Mouse (Mus musculus) erythroblast, adult 5-6 weeks (primary cell): Measurements from ENCODE around the gene Psme2. TPM values are rescaled to one million over a fixed set of nuclear protein-coding genes. Genes with fewer than 3 reads are reported as not detected.

Experiments used
- ATAC-seq: replicated peaks from 2 replicates; pipeline ENCODE4 v1.8.0; 2016; ENCODE audit warnings: moderate number of reproducible peaks, mild to moderate bottlenecking, moderate TSS enrichment, inconsistent platforms; ENCODE audit not compliant: poor library complexity, low FRiP score, severe bottlenecking
- total RNA-seq, 2 experiments: library from RNA; stranded (forward) in 1 of 2; stranded (reverse) in 1 of 2; fragments of 150-400 nt in 1 of 2; fragments of 200-764, 138-1000 nt in 1 of 2; gene quantifications; 2 replicates each; pipeline versions ENCODE4 v1.2.3 to v1.2.4; 2015 to 2017; ENCODE audit warnings: low replicate concordance in 2 of 2

Gene Psme2
- total RNA-seq, 2 experiments from 2014 or later = 86.1 to 102 TPM

DNA sequence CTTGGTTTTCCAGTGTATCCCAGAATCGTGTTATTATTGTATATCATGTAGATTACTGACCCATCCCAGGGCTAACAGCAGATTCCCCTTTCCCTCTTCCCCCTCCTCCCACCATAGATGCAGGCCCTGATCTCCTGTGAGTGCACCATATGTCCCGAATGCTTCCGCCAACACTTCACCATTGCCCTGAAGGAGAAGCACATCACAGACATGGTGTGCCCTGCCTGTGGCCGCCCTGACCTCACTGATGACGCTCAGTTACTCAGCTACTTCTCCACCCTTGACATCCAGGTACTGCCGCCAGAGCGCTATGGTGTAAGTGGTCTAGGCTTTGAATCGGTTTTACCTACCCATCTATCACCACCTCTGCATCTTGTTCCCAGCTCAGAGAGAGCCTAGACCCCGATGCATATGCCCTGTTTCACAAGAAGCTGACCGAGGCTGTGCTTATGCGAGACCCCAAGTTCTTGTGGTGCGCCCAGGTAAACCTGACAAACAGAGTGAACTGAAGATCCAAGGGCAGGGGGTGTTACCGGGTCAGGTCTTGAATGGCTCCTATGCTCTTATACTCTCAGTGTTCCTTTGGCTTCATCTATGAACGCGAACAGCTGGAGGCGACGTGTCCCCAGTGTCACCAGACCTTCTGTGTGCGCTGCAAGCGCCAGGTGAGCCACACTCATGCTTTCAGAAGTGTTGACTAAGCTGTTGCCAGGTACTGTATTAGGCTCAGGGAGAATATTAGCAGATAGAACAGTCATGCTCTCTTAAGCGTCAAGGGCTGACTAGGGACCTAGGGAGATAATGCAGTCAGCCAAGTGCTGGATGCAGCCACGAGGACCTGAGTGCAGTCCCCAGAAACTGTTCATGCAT, 7.8 kb upstream of the Psme2 start:
- ATAC-seq = no peak

DNA sequence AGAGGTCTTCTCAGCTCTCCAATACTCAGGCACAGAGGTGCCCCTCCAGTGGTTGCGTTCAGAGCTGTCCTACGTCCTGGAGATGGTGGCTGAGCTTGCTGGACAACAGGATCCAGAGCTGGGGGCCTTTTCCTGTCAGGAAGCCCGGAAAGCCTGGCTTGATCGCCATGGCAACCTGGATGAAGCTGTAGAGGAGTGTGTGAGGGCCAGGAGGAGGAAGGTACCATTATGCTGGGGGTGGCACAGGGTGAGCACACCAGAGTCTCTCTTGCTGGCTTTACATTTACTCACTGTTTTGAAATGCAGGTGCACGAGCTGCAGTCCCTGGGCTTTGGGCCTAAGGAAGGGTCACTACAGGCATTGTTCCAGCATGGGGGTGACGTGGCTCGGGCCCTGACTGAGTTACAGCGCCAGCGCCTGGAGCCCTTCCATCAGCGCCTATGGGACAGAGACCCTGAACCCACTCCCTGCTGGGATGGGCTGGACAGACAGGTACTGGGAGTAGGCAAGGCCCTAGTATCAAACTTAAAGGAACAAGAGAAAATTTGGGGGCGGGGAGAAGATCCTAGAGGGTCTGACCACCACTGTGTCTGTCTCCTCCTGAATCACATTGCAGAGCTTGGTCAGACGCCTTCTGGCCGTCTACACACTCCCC, 5.2 kb upstream of the Psme2 start:
- ATAC-seq = no peak

DNA sequence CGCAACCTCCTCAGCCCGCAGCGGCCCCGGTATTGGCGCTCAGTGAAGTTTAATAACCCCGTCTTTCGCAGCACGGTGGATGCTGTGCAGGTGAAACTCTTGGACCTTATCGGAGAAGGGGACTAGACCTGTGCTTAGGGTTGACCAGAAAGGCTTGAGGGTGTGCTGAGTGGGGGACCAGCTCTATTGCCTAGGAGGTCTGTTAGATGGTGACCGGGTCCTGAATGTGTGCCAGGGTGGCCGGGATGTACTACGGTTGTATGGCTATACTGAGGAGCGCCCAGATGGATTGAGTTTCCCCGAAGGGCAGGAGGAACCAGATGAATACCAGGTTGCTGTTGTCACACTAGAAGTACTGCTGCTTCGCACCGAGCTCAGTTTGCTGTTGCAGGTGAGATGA, 1.3 kb upstream of the Psme2 start:
- ATAC-seq = peak; percentile 10

DNA sequence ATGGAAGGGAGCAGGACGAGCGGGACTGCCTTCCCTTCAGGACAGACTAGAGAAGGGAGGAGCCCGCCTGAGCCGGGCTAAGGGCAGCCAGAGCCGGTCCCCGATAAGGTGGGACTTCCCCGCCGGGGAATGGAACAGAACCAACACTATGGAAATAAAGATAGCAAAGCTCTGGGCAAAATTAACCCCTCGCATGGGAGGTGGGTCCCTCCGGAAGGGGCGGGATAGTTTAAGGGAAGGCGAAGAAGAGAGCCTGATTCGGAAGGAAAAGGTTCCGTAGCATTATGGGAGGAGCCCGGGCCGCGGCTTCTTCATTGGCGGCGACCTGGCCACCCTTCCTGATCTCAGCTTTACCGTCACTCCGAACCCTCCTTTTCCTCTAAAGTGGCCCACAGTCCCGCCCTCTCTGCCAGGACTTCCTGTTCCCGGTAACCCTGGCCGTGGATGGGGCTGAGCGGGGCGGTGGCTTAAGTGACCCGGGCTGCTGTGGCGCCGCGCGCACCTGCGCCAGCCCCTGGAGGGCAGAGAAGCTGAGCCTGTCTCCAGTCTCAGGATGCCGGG, 498 bp upstream of the Psme2 start, which contains the start of gene Rnf31:
Gene Rnf31 (plus strand): TSS at position 378 of the 561 bp plus-strand sequence.
- ATAC-seq = peak; percentile 87

DNA sequence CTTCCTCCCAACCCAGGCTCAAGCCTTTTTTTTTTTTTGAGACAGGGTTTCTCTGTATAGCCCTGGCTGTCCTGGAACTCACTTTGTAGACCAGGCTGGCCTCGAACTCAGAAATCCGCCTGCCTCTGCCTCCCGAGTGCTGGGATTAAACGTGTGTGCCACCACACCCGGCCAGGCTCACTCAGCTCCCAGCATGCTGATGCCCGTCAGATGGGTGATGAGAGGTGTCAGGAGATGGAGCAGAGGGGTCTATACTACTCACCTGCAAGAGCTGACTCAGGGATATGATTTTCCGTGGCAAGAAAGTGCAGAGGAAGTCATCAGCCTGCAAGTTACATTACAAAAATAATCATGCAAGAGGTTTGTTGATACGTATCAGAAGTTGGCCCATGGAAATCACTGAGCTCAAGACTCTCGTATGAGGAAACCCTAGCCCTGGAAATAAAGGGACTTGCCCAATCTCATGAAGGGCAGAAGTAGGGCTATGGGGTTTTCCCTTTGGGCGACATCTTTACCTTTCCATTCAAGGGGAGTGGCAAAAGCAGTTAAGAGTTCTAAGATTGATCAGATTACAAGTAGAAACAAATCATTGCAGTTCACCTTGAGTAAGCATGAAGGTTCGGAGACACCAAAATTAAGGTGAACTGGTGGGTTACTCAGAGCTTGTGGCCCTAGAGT, 1.0 kb downstream of the Psme2 start:
- ATAC-seq = no peak

DNA sequence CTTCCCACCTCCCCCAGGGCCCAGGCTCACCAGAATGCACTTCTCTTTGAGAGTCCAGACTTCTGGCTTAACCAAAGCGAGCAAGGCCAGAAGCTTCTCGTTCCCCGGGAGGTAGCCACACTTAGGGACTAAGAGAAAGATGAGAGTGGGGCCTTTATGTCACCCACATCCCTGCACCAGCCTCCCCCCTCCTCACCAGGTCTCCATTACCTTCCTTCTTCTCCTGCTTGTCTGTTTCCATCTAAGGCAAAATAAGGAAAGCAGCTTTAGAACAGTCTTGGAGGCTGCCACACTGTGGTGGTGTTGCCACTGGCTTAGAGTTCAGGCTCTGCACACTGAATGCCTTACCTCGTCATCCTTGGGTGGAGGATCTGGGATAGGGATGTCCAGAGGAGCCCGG, 1.6 kb downstream of the Psme2 start:
- no peak for ATAC-seq

DNA sequence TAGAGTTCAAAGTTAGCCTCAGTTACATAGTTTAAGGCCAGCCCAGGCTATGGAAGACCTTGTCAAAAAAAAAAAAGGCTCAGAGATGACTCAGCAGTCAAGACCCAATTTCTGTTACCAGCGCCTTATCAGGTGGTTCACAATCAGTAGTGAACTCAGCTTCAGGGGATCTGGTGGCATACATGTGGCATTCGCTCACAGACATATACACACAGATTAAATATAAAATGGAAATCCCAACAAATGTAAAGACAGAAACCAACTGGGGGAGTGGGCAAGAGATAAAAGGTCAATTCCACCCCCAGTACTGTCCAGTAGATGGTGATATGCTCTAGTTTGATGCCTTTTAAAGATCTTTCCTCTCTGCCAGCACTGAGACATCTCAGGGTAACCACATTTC, 4.8 kb downstream of the Psme2 start:
- peak; percentile 43 for ATAC-seq

DNA sequence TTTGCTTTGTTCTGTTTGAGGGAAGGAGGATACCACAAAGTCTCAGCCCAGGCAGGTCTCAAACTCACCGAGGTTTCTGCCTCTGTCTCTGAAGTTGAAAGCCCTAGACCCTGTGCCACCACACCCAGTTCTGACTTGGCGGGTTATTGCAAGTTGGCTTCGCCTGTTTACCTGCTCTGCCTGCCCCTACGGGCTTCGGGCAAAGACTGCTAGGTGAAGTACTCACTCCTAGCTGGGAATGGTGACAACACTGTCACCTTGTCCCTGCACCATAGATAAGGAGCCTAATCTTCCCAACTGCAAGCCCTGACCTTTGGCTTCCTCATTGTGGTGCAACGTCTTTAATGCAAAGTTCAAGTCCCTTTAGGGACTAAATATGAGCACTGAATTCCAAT, 5.3 kb downstream of the Psme2 start:
- ATAC-seq = peak; percentile 29

DNA sequence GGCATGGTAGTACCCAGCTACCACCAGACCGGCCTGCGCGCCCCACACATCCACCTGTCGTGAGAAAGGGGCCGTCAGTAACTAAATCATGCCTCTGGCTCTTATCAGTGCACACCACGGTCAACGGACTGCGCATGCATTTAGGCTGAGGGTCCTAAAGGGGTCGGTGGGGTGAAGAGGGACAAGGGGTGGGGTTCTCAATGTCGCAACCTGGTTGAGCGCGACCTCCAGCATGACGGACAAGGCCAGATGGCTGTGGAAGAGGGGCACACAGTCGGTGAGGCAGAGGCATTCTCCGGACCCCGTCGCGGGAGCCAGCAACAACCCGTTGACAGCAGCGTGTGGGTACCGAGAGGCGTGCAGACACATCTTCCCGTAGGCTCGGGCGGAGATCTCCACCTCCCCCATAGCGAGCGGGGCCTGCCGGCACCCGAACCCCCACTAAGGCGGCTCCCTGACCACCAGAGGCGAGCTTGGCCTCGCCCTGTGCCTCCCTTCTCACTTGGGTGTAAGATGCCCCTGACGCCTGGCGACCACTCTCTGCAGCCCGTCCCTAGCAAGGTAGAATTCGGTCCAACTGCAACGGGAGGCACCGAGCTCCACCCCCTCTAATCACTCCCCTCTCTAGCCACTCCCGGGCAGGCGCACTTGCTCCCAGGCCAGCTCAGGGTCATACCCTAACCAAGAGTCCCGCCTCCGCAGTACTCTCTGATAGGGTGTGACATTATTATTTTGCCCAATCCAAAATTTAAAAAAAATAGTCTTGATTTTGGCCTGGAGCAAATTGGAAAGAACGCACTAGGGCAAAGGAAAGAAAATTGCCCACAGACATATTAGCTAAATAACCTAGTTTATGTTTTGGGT, 6.0 kb downstream of the Psme2 start, which contains the start of gene Emc9:
Gene Emc9 (minus strand): TSS at position 601 of the 864 bp plus-strand sequence.
- peak; percentile 90 for ATAC-seq

DNA sequence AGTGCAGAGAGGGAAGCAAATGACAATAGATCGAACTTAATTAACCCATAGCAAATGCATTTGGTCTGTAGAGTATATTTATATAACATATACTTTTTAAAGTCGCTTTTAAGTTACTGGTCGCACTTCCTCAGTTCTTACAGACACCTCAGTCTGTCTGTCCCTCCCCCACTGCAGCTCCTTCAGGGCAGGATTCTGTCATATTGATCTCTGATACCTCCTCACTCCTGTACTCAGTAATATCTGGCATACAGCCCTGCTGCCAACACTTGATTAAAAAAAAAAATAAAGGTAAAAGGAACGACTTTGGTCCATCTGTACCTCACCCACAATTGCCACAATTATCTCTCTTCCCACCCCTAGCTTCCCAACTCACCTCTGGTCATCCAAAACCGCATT, 6.6 kb downstream of the Psme2 start:
- no peak for ATAC-seq

DNA sequence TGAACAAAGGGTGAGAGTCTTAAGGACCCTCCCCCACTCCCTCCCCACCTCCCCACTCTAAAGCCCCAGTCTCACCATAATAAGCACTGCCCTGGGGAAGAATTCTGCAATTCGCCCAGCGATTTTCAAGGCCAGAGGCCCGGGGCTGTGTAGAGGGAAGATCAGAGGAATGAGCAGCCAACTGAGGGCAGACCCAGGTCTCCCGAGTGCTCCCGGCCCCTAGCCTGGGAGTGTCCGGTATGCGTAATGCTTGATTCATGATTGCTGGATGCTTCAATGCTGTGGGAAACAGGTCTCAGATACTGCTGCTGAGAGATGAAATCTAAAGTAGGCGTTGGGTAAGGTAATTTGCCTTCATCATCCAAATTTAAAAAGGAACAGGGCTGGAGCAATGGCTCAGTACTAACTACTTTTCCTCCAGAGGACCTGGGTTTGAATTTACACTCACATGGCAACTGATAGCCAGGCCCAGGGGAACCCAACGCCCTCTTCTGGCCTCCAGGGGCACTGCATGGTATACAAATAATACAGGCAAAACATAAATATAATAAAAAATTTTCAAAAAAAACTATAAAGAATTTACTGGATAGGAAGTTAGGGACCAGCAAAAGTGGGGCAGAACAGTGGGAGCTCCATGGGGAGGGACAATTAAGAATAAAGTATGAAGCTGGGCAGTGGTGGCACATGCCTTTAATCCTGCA, 8.8 kb downstream of the Psme2 start:
- ATAC-seq = no peak

DNA sequence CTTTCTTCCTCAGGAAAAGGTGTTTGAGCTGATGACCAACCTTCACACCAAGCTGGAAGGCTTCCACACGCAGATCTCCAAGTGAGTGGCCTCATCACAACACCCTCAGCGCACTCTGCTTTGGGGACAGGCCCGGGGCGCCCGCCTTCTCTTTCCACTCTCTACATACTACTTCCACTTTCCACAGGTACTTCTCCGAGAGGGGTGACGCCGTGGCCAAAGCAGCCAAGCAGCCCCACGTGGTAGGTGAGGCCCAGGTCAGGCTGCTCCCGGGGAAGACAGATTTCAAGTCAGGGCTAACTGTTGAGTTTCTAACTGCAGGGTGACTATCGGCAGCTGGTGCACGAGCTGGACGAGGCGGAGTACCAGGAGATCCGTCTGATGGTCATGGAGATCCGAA, 10.2 kb downstream of the Psme2 start:
- no peak for ATAC-seq

DNA sequence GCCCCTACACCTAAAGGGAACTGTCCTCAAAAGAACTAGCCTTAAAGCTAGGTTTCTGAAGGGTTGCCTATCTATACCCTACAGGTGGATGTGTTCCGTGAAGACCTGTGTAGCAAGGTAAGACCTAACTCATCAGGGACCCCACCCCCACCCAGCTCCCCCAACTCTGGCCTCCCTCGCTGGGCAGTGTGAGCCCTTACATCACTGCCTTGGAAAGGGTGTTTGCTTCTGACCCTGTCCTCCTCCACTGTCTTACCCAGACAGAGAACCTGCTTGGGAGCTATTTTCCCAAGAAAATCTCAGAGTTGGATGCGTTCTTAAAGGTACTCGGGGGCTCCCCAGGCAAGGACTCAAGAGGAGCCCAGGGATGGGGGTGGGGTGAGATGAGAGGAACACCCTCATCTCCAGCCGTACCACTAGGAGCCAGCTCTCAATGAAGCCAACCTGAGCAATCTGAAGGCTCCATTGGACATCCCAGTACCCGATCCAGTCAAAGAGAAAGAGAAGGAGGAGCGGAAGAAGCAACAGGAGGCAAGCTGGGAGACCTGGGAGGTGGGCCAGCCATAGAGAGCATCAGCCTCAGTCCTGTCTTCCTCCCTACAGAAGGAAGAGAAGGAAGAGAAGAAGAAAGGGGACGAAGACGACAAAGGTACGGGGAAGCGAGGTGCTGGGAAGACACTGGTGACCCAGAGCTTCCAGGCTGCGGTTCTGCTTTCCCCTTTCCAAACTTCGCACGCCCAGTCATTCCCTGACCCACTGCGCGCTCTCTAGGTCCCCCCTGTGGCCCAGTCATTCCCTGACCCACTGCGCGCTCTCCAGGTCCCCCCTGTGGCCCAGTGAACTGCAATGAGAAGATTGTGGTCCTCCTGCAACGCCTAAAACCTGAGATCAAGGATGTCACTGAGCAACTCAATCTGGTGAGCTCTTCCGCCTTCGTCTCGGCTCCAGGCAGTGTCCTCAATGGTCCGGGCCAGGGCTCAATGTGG, 11.1 kb downstream of the Psme2 start:
- no peak for ATAC-seq

DNA sequence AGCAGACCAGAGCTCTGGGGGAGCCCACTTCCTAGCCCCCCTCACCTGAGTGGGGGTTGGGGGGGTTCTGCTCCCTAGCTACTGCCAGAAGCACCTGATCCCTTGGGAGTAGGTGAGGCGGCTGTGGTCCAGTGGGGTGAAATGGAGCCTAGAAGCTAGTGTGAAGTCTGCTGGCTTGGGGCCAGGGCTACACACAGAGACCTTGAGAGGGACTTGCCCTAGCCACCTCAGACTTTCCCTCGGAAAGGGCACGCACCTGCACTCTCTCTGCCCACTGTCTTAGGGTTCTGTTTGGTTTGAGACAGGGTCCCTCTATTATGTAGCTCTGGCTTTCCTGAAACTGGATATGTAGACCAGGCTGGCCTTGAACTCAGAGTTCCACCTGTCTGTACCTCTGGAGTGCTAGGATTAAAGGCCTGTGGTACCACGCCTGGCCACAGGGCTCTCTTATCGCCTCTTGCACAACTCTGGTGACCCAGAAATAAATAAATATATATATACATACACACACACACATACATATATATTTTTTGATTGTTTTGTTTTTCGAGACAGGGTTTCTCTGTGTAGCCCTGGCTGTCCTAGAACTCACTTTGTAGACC, 12.1 kb downstream of the Psme2 start:
- ATAC-seq = peak; percentile 62

DNA sequence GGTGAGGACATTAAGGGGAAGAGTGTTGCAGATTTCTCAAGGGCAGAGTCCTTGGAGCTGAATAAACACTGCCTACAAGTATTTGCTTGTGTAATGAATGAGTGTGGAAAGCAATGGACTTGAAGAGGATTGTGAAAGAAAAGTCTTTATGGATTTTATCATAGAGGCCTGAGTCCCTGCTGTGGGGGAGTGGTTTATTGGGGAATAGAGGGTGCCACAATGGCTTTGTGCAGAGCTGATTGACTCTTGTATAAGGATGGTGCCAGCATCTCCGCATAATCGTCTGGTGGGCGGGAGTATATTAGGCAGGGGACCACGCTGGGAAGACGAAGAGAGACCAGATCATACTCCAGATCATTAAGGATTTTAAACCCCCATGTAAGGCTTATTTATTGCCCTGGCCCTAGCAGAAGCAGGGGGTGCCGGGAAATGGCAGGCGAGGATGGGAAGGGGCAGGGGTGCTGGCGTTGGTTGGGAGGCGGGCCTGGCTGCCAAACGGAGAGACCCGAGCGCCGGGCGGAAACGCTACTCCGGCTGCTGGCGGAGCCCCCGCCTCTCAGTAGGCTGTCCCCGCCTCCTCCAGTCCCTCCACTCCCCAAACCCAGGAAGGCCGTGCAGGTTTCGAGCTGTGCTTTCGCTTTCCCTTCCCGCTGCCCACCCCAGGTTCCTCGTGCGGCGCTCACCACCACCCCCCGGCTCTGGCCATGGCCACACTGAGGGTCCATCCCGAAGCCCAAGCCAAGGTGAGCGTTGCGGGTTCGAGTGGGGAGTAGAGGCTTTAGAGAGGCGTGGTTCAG, 12.8 kb downstream of the Psme2 start, which contains the start of gene Psme1:
Gene Psme1 (plus strand): TSS at position 253 of the 797 bp plus-strand sequence.
- ATAC-seq = peak; percentile 78

DNA sequence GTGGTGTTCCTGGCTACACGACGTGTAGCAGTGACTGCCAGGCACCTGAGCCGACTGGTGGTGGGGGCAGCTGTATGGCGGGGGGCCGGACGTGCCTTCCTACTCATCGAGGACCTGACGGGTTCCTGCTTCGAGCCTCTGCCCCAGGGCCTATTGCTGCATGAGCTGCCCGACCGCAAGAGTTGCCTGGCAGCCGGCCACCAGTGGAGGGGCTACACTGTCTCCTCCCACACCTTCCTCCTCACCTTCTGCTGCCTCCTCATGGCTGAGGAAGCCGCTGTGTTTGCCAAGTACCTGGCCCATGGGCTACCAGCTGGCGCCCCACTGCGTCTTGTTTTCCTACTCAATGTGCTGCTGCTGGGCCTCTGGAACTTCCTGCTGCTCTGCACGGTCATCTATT, 14.5 kb downstream of the Psme2 start:
- ATAC-seq = no peak
